Mouse (Mus musculus): ENCODE measurements around the gene Apbb2.
"Not testable (repeated sequence)": the region's sequence is repeated elsewhere in the genome, so short reads cannot be mapped to it uniquely, and the experiment has no call there.

Apbb2 gene

DNA sequence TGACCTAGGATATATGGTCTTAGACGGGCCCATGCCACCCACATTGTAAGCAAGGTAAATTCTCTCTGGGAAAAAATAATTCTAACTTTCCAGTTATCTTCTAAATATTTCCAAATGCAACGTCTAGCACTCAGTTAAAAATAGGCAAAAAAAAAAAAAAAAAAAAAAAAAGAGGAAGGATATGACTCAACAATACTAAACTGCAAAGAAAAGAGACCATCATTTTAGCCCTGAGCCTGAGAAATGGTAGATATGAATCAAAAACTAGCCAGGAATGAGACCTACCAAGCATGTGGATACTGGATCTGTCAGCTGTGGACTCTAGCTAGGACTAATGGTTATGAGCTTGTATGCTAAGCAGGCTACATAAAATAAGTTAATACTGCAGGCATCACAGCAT, 338.9 kb downstream of the Apbb2 start:
- no peak for DNase-seq

DNA sequence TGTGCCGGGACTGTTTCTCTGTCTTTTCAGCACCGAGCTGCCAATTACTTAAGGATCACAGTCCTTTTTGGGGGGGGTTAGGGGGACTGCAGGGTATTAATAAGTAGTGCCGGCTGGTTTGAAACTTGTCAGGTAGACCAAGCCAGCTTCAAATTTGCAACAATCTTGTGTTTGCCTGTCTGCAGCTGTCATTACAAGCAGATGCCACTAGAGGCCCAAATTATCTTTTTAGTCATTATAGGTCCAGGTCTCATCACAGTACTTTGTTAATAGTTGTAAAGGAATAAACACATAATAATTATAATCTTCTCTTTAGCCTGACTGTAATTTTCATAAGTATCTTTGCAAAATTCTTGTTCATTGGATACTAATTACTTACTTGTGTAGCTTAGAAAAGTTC, 344.2 kb downstream of the Apbb2 start:
- DNase-seq = no peak

DNA sequence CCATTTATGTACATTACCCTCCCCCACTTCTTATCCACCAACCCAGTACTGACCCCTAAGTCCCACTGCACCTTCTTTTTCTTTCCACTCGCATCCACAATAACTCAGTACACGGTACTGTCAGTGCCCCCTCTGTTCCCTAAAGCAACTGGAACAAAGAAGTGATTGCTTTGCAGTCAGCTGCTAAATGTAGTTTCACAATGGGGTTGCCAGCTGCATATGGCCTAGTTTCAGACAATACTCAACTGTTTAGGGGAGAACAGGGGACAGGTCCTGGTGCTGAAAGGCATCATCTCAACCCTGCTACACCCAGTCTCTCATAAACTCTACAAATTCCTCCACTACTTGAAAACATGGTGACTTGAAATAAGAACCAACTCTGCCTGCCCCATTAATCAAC, 347.4 kb downstream of the Apbb2 start:
- no peak for DNase-seq

DNA sequence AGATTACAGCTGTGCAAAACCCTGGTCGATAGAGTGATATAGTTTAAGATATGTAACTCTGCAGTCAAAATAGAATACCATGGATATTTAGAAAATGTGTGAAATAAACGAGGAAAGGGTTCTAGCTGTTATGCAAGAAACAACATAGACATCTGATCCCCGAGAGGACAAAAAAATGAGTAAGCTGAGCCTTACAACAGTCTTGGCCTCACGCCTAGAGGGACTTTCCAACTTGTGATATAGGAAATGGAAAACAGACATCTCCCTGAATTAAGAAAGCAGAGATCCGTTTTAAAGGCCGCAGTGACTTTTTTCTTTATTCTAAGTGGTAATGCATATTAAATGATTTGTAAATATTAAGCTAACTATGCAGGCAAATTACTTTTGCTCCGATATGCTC, 349.0 kb downstream of the Apbb2 start:
- no peak for DNase-seq

DNA sequence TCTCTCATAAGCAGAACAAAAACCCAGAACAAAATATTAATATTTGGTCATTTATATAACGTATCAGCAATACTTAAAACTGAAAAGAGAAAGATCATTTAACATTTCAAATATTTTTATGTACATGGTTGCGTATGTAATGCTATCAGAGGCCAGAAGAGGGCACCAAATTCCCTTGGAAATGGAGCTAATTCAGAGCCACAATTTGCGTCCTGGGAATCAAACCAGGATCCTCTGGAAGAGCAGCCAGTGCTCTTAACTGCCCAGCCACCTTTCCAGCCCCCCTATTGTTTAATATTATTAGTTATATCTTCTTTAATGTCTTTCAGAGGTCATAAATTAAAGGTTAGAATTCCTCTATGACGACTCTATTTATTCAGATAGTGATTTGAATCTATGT, 355.2 kb downstream of the Apbb2 start:
- peak in 1 of 2 experiments; percentile 14 for DNase-seq

DNA sequence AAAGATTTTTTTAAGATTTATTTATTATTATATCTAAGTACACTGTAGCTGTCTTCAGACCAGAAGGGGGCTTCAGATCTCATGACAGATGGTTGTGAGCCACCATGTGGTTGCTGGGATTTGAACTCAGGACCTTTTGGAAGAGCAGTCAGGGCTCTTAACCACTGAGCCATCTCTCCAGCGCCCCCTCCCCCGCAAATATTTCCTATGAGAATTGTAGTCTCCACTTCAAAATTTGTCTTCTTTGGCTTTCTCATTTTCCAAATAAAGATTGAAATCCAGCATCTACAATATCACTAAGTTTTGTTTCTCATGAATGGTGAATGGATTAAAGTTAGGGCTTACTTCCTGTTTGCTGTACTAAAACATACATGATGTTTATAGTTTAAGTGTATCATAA, 356.1 kb downstream of the Apbb2 start:
- no peak for DNase-seq

DNA sequence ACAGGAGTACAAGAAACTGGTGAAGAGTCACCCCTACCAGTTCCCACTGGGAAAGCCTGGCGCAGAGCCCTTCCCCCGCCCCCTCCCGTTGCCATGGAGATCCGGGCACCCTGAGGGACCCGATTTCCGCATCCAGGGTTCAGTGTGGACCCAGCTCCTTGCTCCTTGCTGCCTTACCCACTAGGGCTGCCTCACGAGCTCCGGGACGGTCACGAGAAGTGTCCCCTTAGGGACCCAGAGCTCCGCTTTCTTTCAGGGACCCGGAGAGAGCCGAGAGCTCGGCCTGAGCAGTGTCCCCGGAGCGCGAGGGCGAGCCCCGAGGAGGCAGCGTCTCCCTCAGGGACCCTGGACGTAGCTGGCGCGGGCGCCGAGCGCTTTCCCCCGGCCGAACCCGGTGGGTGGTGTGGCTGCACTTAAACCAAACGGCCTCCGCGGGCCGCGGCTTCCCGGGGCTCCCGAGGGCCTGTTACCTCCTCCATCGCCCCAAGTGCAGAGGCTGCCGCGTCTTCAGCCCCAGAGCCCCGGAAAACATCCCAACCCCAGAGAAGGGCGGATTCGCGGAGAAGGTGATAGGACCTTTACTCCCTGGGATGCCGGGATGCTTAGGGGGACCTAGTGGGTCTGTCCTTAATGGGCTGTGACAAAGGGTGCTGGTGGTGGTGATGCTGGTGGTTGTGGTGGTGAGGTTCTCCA, 358.7 kb downstream of the Apbb2 start, which contains the start of gene Nsun7:
TSS of gene Nsun7 (plus strand) at position 142 of the 693 bp plus-strand sequence.
- peak; percentile 13 to 34 for DNase-seq

DNA sequence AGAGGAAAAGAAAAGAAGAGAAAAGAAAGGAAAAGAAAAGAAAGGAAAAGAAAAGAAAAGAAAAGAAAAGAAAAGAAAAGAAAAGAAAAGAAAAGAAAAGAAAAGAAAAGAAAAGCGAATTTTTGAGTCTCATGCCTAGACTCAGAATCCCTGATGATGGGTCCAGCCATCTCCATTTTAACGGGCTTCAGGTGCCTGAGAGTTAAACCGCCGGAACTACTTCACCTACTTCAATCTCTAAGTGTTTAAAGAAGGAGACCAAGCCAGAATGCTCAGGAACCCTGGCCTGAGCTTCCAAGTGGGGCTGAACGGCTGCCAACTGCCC, 359.2 kb downstream of the Apbb2 start:
- not testable (repeated sequence) for DNase-seq

DNA sequence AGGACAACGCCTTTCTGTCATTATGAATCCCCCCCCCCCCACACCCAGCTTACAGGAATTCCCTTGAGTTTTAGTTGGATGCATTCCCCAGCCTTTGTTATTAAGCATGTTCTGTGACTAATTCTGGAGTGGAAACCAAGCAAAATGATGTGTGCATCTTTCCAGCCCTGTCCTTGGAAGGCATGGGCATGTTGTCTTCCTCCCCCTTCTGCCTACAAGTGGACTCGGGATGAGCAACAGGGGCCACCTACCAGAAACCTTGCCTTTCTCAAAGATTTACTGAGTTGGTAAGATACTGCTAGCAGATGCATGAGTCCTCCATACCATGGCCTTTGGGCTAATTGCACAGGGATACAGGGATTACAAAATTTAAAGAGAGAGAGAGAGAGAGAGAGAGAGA, 359.6 kb downstream of the Apbb2 start:
- DNase-seq = no peak

DNA sequence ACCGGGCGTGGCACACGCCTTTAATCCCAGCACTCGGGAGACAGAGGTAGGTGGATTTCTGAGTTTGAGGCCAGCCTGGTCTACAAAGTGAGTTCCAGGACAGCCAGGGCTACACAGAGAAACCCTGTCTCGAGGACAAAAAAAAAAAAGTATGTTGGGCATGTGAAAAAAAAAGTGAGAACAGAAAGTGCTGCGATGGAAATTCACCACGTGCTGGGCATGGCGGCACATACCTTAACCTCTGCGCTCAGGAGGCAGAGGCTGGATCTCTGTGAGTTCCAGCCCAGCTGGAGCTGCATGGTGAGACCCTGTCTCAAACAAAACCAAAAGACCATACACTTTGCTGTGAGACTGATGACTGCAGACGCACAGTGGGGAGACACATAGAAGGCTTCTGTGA, 363.5 kb downstream of the Apbb2 start:
- no peak for DNase-seq

DNA sequence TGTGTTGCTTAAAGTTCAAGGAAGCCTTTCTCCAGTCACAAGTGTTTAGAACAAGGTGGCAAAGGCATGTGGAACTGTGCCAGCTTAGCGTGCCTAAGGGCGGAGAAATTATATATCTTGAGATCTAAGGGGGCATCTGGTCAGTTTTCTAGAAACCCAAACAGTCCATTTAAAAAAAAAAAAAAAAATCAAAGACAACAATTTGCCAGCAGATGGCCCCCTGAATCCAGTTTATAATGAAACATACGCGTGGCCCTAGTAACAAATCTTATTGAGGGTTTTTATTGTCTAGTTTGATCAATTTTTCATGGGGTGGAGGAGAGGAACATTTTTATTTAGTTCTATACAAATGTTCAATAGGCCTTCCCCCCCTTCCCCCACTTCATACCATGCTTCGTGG, 365.4 kb downstream of the Apbb2 start:
- no peak for DNase-seq
